Mouse (Mus musculus) liver, adult 2 months (tissue): ENCODE results near the gene Lgals2.

ENCODE experiments used
- CTCF ChIP-seq: fragments of 200-500 bp; IDR thresholded peaks from 2 replicates; pipeline ENCODE4 v1.5.1; 2011; ENCODE audit warnings: low read depth, low read length, control low read depth
- POLR2A ChIP-seq: fragments of 200-500 bp; IDR thresholded peaks from 2 replicates; pipeline ENCODE4 v1.6.1; 2011; ENCODE audit warnings: low read length, control low read depth; ENCODE audit not compliant: insufficient read depth; ENCODE audit errors: extremely low read depth

GRCm38 (mm10) chr15:78804326-78804725, 51.0 kb downstream of the Lgals2 start:
- TF ChIP-seq CTCF (no peak), POLR2A (no peak)
